Mouse (Mus musculus) naive thymus-derived CD4-positive, alpha-beta T cell, adult 5 months (primary cell): Measurements from ENCODE around the gene Mfrp. TPM values are rescaled to one million over a fixed set of nuclear protein-coding genes. Genes with fewer than 3 reads are reported as not detected.

Experiments
- polyA plus RNA-seq: library from polyadenylated mRNA; unstranded; fragments of 100-300 nt; shearing (Covaris generic); gene quantifications from one replicate; pipeline ENCODE4 v1.2.1, GENCODE M21; 2017

The Mfrp gene
- not detected for polyA plus RNA-seq

GRCm38 (mm10) chr9:44101490-44101889 is at the start of gene Mfrp:
Gene Mfrp (plus strand): TSS chr9:44101729.

GRCm38 (mm10) chr9:44066785-44067225 is 34.7 kb upstream of the Mfrp start, which contains the start of gene Usp2:
Gene Usp2 (plus strand): TSS chr9:44067021.

GRCm38 (mm10) chr9:44107110-44107509 is 5.6 kb downstream of the Mfrp start, which contains the start of gene C1qtnf5:
Gene C1qtnf5 (plus strand): TSS chr9:44107245.

GRCm38 (mm10) chr9:44113105-44113789 is 11.7 kb downstream of the Mfrp start, which contains the start of the genes Gm49380 and Rnf26:
Gene Gm49380 (minus strand): TSS chr9:44113500.
Gene Rnf26 (minus strand): TSS chr9:44113517.

GRCm38 (mm10) chr9:44134101-44134850 is 32.7 kb downstream of the Mfrp start, which contains the start of gene Mcam:
Gene Mcam (plus strand): TSS chr9:44134469.

Other genes starting within 250 kb of the Mfrp start
- gene Thy1, start 58.3 kb upstream of the Mfrp start, polyA plus RNA-seq: 60.0 TPM
- gene Usp2, start 34.7 kb upstream of the Mfrp start, polyA plus RNA-seq: 25.7 TPM
- not detected for gene C1qtnf5, start 5.5 kb downstream of the Mfrp start, polyA plus RNA-seq
- gene Gm49380, start 11.8 kb downstream of the Mfrp start, polyA plus RNA-seq: not detected
- 20.6 TPM for gene Rnf26, start 11.8 kb downstream of the Mfrp start, polyA plus RNA-seq
- 0.70 TPM for gene Mcam, start 32.7 kb downstream of the Mfrp start, polyA plus RNA-seq
- gene Cbl, start 132.3 kb downstream of the Mfrp start, polyA plus RNA-seq: 46.8 TPM
- gene Ccdc153, start 138.9 kb downstream of the Mfrp start, polyA plus RNA-seq: not detected
- gene Pdzd3, start 149.7 kb downstream of the Mfrp start, polyA plus RNA-seq: not detected
- 2.9 TPM for gene Nlrx1, start 166.9 kb downstream of the Mfrp start, polyA plus RNA-seq
- gene Abcg4, start 186.9 kb downstream of the Mfrp start, polyA plus RNA-seq: not detected
- gene Hinfp, start 203.9 kb downstream of the Mfrp start, polyA plus RNA-seq: 49.0 TPM
- gene C2cd2l, start 218.6 kb downstream of the Mfrp start, polyA plus RNA-seq: 19.9 TPM
- gene Dpagt1, start 224.3 kb downstream of the Mfrp start, polyA plus RNA-seq: 6.6 TPM
- 62.7 TPM for gene H2afx, start 233.0 kb downstream of the Mfrp start, polyA plus RNA-seq
- gene Hmbs, start 242.5 kb downstream of the Mfrp start, polyA plus RNA-seq: 20.3 TPM